Mouse (Mus musculus) megakaryocyte, embryonic 14.5 days (primary cell): ENCODE data around the gene P3h3.
"Not testable (repeated sequence)": the region's sequence is repeated elsewhere in the genome, so short reads cannot be mapped to it uniquely, and the experiment has no call there.

Experiments used
- FLI1 ChIP-seq: IDR thresholded peaks from 2 replicates; pipeline ENCODE4 v1.6.1; 2012; ENCODE audit warnings: low read length, inconsistent platforms, mixed read lengths
- GATA1 ChIP-seq: IDR thresholded peaks from 3 replicates; pipeline ENCODE4 v1.6.1; 2012; ENCODE audit warnings: mixed read lengths, low read length, inconsistent platforms, borderline replicate concordance

DNA sequence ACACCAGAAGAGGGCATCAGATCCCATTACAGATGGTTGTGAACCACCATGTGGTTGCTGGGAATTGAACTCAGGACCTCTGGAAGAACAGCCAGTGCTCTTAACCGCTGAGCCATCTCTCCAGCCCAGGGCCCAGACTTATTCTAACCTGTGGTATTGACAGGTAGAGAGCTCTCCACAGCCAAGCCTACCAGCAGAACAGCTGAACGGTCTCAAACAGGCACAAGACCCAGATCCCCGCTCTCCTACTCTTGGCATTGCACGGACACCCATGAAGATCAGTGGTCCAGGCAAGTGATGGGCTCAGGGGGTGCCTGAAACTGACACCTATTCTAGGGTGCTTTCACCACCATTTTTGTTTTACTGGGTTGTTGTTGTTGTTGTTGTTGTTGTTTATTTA, 26.4 kb downstream of the P3h3 start:
- TF ChIP-seq FLI1, GATA1: not testable (repeated sequence)
